Mouse (Mus musculus): Measurements from ENCODE around the gene Cdh16. TPM values are rescaled to one million over a fixed set of nuclear protein-coding genes. Genes with fewer than 3 reads are reported as not detected.

Cdh16 gene
- polyA plus RNA-seq, 1 experiment from 2014 or later = 238 TPM

- H3K27me3 ChIP-seq = peaks cover 16% of the 10 kb centered on the region
- no peak overlapping the region for H3K9ac ChIP-seq
- H3K4me2 ChIP-seq = no peak overlapping the region
- H3K9me3 ChIP-seq (replicated peaks) = no peaks in the 10 kb centered on the region
- no peak overlapping the region for H3K4me3 ChIP-seq (replicated peaks)
- H3K4me1 ChIP-seq = peaks cover 28% of the 10 kb centered on the region
- peak overlapping the region; percentile 37; the same call in 1 of the 2 replicates for H3K27ac ChIP-seq
- peaks cover 19% of the 10 kb centered on the region; the same call in 1 of the 2 replicates for H3K36me3 ChIP-seq
- 76% methylated on average over 6 of the region's 6 CpGs for WGBS
- ATAC-seq (replicated peaks; ENCODE audit: low FRiP score) = no peak
These were observed 8.3 kb upstream of the Cdh16 start for GRCm38 (mm10) chr8:104632486-104632885.

- ATAC-seq (replicated peaks; ENCODE audit: low FRiP score) = no peak
These were observed 7.8 kb upstream of the Cdh16 start for GRCm38 (mm10) chr8:104631975-104632374.

GRCm38 (mm10) chr8:104630981-104631663 lies 6.9 kb upstream of the Cdh16 start, which contains the start of gene Rrad:
Gene Rrad, minus strand, starts transcription at chr8:104631327.
- peak within 1 kb of the TSS; percentile 47 for H3K4me3 ChIP-seq (replicated peaks)
- H3K4me1 ChIP-seq = peaks cover 28% of the 10 kb centered on the region
- H3K4me2 ChIP-seq = peak within 1 kb of the TSS; percentile 77
- H3K27ac ChIP-seq = peak within 1 kb of the TSS; percentile 37
- under 1% methylated on average over 26 of the region's 28 CpGs for WGBS
- peak; percentile 76 for ATAC-seq (replicated peaks; ENCODE audit: low FRiP score)
- H3K36me3 ChIP-seq = peaks cover 18% of the 10 kb centered on the region; the same call in 1 of the 2 replicates
- peak within 1 kb of the TSS; percentile 46 for H3K9ac ChIP-seq
- peaks cover 16% of the 10 kb centered on the region for H3K27me3 ChIP-seq
- no peaks in the 10 kb centered on the region for H3K9me3 ChIP-seq (replicated peaks)

More at GRCm38 (mm10) chr8:104631975-104632374, 7.8 kb upstream of the Cdh16 start:
- no peak overlapping the region for H3K4me3 ChIP-seq (replicated peaks)
- peaks cover 16% of the 10 kb centered on the region for H3K27me3 ChIP-seq
- no peaks in the 10 kb centered on the region for H3K9me3 ChIP-seq (replicated peaks)
- peak overlapping the region; percentile 37; the same call in 1 of the 2 replicates for H3K27ac ChIP-seq
- H3K4me1 ChIP-seq = peaks cover 28% of the 10 kb centered on the region
- H3K36me3 ChIP-seq = peaks cover 19% of the 10 kb centered on the region; the same call in 1 of the 2 replicates
- H3K4me2 ChIP-seq = peak overlapping the region; percentile 77
- no peak overlapping the region for H3K9ac ChIP-seq
- 30% methylated on average over 5 of the region's 5 CpGs for WGBS

GRCm38 (mm10) chr8:104630574-104630973 lies 6.4 kb upstream of the Cdh16 start:
- Histone ChIP-seq H3K4me1 (peaks cover 28% of the 10 kb centered on the region), H3K36me3 (peaks cover 12% of the 10 kb centered on the region; the same call in 1 of the 2 replicates), H3K27me3 (peaks cover 16% of the 10 kb centered on the region), H3K4me2 (peak overlapping the region; percentile 77), H3K9me3 (replicated peaks) (no peaks in the 10 kb centered on the region), H3K4me3 (replicated peaks) (peak overlapping the region; percentile 47), H3K9ac (peak overlapping the region; percentile 46), H3K27ac (peak overlapping the region; percentile 37; the same call in 1 of the 2 replicates)
- peak; percentile 20; the same call in 1 of the 2 replicates for ATAC-seq (replicated peaks; ENCODE audit: low FRiP score)
- 1% methylated on average over 36 of the region's 36 CpGs for WGBS

- H3K27ac ChIP-seq = no peak overlapping the region
- H3K27me3 ChIP-seq = peaks cover 16% of the 10 kb centered on the region
- peaks cover 28% of the 10 kb centered on the region for H3K4me1 ChIP-seq
- no peak overlapping the region for H3K9ac ChIP-seq
- 0 out of 2 replicates have a peak, but pooled peaks have one; percentile 12 for ATAC-seq (replicated peaks; ENCODE audit: low FRiP score)
- peak overlapping the region; percentile 77 for H3K4me2 ChIP-seq
- H3K36me3 ChIP-seq = peaks cover 8% of the 10 kb centered on the region; the same call in 1 of the 2 replicates
- peak overlapping the region; percentile 47 for H3K4me3 ChIP-seq (replicated peaks)
- 38% methylated on average over 8 of the region's 8 CpGs for WGBS
- H3K9me3 ChIP-seq (replicated peaks) = no peaks in the 10 kb centered on the region
These were observed 5.9 kb upstream of the Cdh16 start for GRCm38 (mm10) chr8:104630111-104630479.

- ATAC-seq (replicated peaks; ENCODE audit: low FRiP score) = no peak
- Histone ChIP-seq H3K4me2 (peak overlapping the region; percentile 77), H3K9ac (no peak overlapping the region), H3K27me3 (peaks cover 16% of the 10 kb centered on the region), H3K9me3 (replicated peaks) (no peaks in the 10 kb centered on the region), H3K36me3 (0 out of 2 replicates have a peak, but pooled peaks cover 4% of the 10 kb centered on the region), H3K4me1 (peaks cover 33% of the 10 kb centered on the region), H3K4me3 (replicated peaks) (peak overlapping the region; percentile 47), H3K27ac (no peak overlapping the region)
- WGBS = 75% methylated on average over 22 of the region's 22 CpGs
These were observed 5.3 kb upstream of the Cdh16 start for GRCm38 (mm10) chr8:104629306-104630110.

- 94% methylated on average over 21 of the region's 21 CpGs for WGBS
- Histone ChIP-seq H3K4me3 (replicated peaks) (no peak overlapping the region), H3K9ac (no peak overlapping the region), H3K27ac (no peak overlapping the region), H3K9me3 (replicated peaks) (no peaks in the 10 kb centered on the region), H3K36me3 (0 out of 2 replicates have a peak, but pooled peaks cover 4% of the 10 kb centered on the region), H3K4me2 (no peak overlapping the region), H3K4me1 (peaks cover 34% of the 10 kb centered on the region), H3K27me3 (peaks cover 16% of the 10 kb centered on the region)
- ATAC-seq (replicated peaks; ENCODE audit: low FRiP score) = no peak
These were observed 4.2 kb upstream of the Cdh16 start for GRCm38 (mm10) chr8:104628402-104628801.

GRCm38 (mm10) chr8:104627065-104627740 lies 3.0 kb upstream of the Cdh16 start:
- Histone ChIP-seq H3K27me3 (peaks cover 16% of the 10 kb centered on the region), H3K9ac (no peak overlapping the region), H3K4me1 (peaks cover 33% of the 10 kb centered on the region), H3K27ac (no peak overlapping the region), H3K36me3 (0 out of 2 replicates have a peak, but pooled peaks cover 4% of the 10 kb centered on the region), H3K9me3 (replicated peaks) (no peaks in the 10 kb centered on the region), H3K4me3 (replicated peaks) (no peak overlapping the region), H3K4me2 (no peak overlapping the region)
- 67% methylated on average over 4 of the region's 4 CpGs for WGBS
- no peak for ATAC-seq (replicated peaks; ENCODE audit: low FRiP score)

GRCm38 (mm10) chr8:104620765-104621164 lies 3.4 kb downstream of the Cdh16 start:
- Histone ChIP-seq H3K9ac (no peak overlapping the region), H3K36me3 (peaks cover 39% of the 10 kb centered on the region), H3K9me3 (replicated peaks) (no peaks in the 10 kb centered on the region), H3K27ac (no peak overlapping the region), H3K4me1 (peaks cover 8% of the 10 kb centered on the region; the same call in 1 of the 2 replicates), H3K4me2 (no peak overlapping the region), H3K27me3 (no peaks in the 10 kb centered on the region), H3K4me3 (replicated peaks) (no peak overlapping the region)
- WGBS = 77% methylated on average over 5 of the region's 5 CpGs
- ATAC-seq (replicated peaks; ENCODE audit: low FRiP score) = no peak

GRCm38 (mm10) chr8:104613119-104613518 lies 11.1 kb downstream of the Cdh16 start:
- Histone ChIP-seq H3K4me2 (no peak overlapping the region), H3K4me3 (replicated peaks) (no peak overlapping the region), H3K27ac (no peak overlapping the region), H3K36me3 (peaks cover 17% of the 10 kb centered on the region; the same call in 1 of the 2 replicates), H3K9ac (no peak overlapping the region), H3K9me3 (replicated peaks) (no peaks in the 10 kb centered on the region), H3K4me1 (no peaks in the 10 kb centered on the region), H3K27me3 (no peaks in the 10 kb centered on the region)
- no peak for ATAC-seq (replicated peaks; ENCODE audit: low FRiP score)
- WGBS = 71% methylated on average over 4 of the region's 4 CpGs

- no peak overlapping the region for H3K9ac ChIP-seq
- no peak overlapping the region for H3K27ac ChIP-seq
- H3K4me3 ChIP-seq (replicated peaks) = no peak overlapping the region
- ATAC-seq (replicated peaks; ENCODE audit: low FRiP score) = no peak
- peaks cover 3% of the 10 kb centered on the region for H3K4me1 ChIP-seq
- H3K36me3 ChIP-seq = 0 out of 2 replicates have a peak, but pooled peaks cover 6% of the 10 kb centered on the region
- H3K9me3 ChIP-seq (replicated peaks) = no peaks in the 10 kb centered on the region
- no peak overlapping the region for H3K4me2 ChIP-seq
- 70% methylated on average over 4 of the region's 4 CpGs for WGBS
- H3K27me3 ChIP-seq = no peaks in the 10 kb centered on the region
These were observed 12.6 kb downstream of the Cdh16 start for GRCm38 (mm10) chr8:104611613-104612012.

All from kidney, embryonic 15.5 days (tissue).